Mouse (Mus musculus) CH12.LX (cell line): ENCODE results near the gene Ptges3l.

Experiments
- BHLHE40 ChIP-seq: IDR thresholded peaks from 2 replicates; pipeline ENCODE4 v1.6.1; 2011; ENCODE audit warnings: mild to moderate bottlenecking, low read depth, low read length, improper control_type of control experiment
- CHD1 ChIP-seq: IDR thresholded peaks from 2 replicates; pipeline ENCODE4 v1.6.1; 2012; ENCODE audit warnings: low read depth, low read length, improper control_type of control experiment, inconsistent platforms
- CTCF ChIP-seq, 2 experiments: IDR thresholded peaks in 1 of 2; conservative IDR thresholded peaks in 1 of 2; 2 replicates each; pipeline ENCODE4 v1.5.1; 2011 to 2012; ENCODE audit warnings: low read depth in 2 of 2, low read length in 2 of 2, improper control_type of control experiment in 1 of 2, inconsistent platforms in 1 of 2, mild to moderate bottlenecking in 1 of 2, moderate library complexity in 1 of 2
- ELF1 ChIP-seq: IDR thresholded peaks from 2 replicates; pipeline ENCODE4 v1.6.1; 2014; ENCODE audit warnings: low read depth, mild to moderate bottlenecking, inconsistent platforms, low read length, improper control_type of control experiment
- ETS1 ChIP-seq: conservative IDR thresholded peaks from 2 replicates; pipeline ENCODE4 v1.6.1; 2012; ENCODE audit warnings: low read depth, mild to moderate bottlenecking, inconsistent platforms, low read length, improper control_type of control experiment, moderate library complexity
- JUND ChIP-seq: conservative IDR thresholded peaks from 2 replicates; pipeline ENCODE4 v1.6.1; 2011; ENCODE audit warnings: low read depth, low read length, improper control_type of control experiment
- MAX ChIP-seq: IDR thresholded peaks from 2 replicates; pipeline ENCODE4 v1.6.1; 2011; ENCODE audit warnings: low read length, improper control_type of control experiment
- MAZ ChIP-seq: IDR thresholded peaks from 2 replicates; pipeline ENCODE4 v1.6.1; 2012; ENCODE audit warnings: low read depth, mild to moderate bottlenecking, inconsistent platforms, low read length, improper control_type of control experiment, moderate library complexity
- MYC ChIP-seq: IDR thresholded peaks from 2 replicates; pipeline ENCODE4 v1.6.1; 2011; ENCODE audit warnings: low read depth, mild to moderate bottlenecking, improper control_type of control experiment, low read length
- POLR2A ChIP-seq: IDR thresholded peaks from 2 replicates; pipeline ENCODE4 v1.6.1; 2011; ENCODE audit warnings: low read depth, mild to moderate bottlenecking, improper control_type of control experiment, low read length
- RCOR1 ChIP-seq: conservative IDR thresholded peaks from 2 replicates; pipeline ENCODE4 v1.6.1; 2012; ENCODE audit warnings: low read depth, mild to moderate bottlenecking, inconsistent platforms, low read length, improper control_type of control experiment
- TBP ChIP-seq: conservative IDR thresholded peaks from 2 replicates; pipeline ENCODE4 v1.6.1; 2011; ENCODE audit warnings: low read depth, low read length, improper control_type of control experiment
- USF1 ChIP-seq: IDR thresholded peaks from 2 replicates; pipeline ENCODE4 v1.6.1; 2014; ENCODE audit warnings: low read depth, mild to moderate bottlenecking, inconsistent platforms, low read length, improper control_type of control experiment
- ZKSCAN1 ChIP-seq: IDR thresholded peaks from 2 replicates; pipeline ENCODE4 v1.6.1; 2012; ENCODE audit warnings: low read depth, inconsistent platforms, low read length, improper control_type of control experiment, borderline replicate concordance

GRCm38 (mm10) chr11:101452093-101452774 lies 27.1 kb upstream of the Ptges3l start:
- TF ChIP-seq POLR2A: no peak
- TF ChIP-seq ETS1: no peak
- no peak for TF ChIP-seq MAX
- TF ChIP-seq USF1: no peak
- TF ChIP-seq CTCF (conservative IDR thresholded peaks at IDR 0.05 in 1 of 2, IDR thresholded peaks at IDR 0.05 in 1 of 2; ENCODE audit: low read depth in 2 of 2, low read length in 2 of 2): no peak
- TF ChIP-seq BHLHE40: no peak
- no peak for TF ChIP-seq ELF1
- TF ChIP-seq MYC: no peak
- TF ChIP-seq RCOR1: no peak
- TF ChIP-seq JUND: no peak
- no peak for TF ChIP-seq CHD1
- TF ChIP-seq MAZ: no peak
- TF ChIP-seq TBP: no peak
- TF ChIP-seq ZKSCAN1: no peak
